ENCODE assay signal across 8 mouse cellular contexts in the genomic region with DNA sequence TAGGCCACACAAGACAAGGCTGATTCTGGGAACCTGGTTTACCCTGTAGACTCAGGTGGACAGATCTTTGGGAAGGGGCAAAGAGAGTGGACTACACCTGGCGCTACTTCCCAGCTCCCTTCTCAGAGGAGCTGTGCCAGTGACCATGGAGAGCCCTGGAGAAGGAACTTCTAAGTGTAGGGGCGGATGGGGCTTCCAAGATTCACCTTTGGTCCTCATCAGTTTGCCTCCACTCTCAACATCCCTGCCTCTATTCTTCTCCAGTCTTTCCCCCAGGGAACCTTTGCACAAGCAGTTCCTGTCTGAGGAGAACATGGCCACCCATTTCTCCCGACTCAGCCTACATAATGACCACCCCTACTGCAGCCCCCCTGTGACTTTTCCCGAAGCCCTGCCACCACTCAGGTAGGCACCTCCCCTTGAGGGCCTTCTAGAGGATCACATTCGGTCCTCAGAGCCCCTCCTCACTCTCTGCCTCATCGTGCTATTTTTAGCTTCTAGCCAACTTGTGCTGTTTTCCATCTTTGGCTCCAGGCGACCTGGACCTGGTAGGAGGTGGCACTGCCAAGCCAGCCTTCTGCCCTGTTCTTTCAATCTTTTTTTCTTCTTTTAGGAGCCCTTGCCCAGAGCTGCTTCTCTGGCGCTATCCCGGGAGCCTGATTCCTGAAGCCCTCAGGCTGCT. TPM values are rescaled to one million over a fixed set of nuclear protein-coding genes. Genes with fewer than 3 reads are reported as not detected.
A peak's percentile ranks its signal among the peaks of the same experiment; 100 is the strongest.
DNase-seq lines count a peak whose midpoint lies in the region; ATAC-seq and TF ChIP-seq lines count a peak whose summit lies in the region.

No protein-coding gene starts in this region.

- peaks cover 13% of the 10 kb centered on the region for H3K4me1 ChIP-seq in spleen, adult 2 months (ENCODE audit: control insufficient read depth, insufficient read depth, insufficient read length)
- peaks cover 27% of the 10 kb centered on the region; the same call in 1 of the 2 replicates for H3K4me1 ChIP-seq in heart, postnatal 0 days (ENCODE audit: control insufficient read depth, insufficient read depth)
- peaks cover 5 to 16% of the 10 kb centered on the region in 2 experiments for H3K4me1 ChIP-seq in liver, embryonic 14.5 days (replicated peaks; ENCODE audit: control insufficient read depth in 2 of 2, insufficient read depth in 2 of 2, low read length in 1 of 2)

- H3K9ac ChIP-seq in heart, postnatal 0 days (replicated peaks; ENCODE audit: low read depth, low read length), result peak overlapping the region; percentile 87
- peak overlapping the region; percentile 31 for H3K9ac ChIP-seq in liver, embryonic 14.5 days (replicated peaks)

- H3K9me3 ChIP-seq in heart, postnatal 0 days (replicated peaks; ENCODE audit: control insufficient read depth, low read length), result no peaks in the 10 kb centered on the region
- H3K9me3 ChIP-seq in liver, embryonic 14.5 days (ENCODE audit: control insufficient read depth, low read length), result no peaks in the 10 kb centered on the region

- no peak for DNase-seq in spleen, adult 2 months (ENCODE audit: low read depth in 1 of 2, low spot score in 2 of 2)
- no peak for DNase-seq in spleen, adult 18-20 months
- DNase-seq in cerebellum, postnatal 25 days, result peak; percentile 60 to 66
- peak; percentile 74 for DNase-seq in heart, postnatal 0 days (ENCODE audit: low spot score)
- no peak for DNase-seq in liver, embryonic 14.5 days (ENCODE audit: low read depth in 3 of 3, low spot score in 3 of 3)
- no peak for DNase-seq in urinary bladder, postnatal 25 days (ENCODE audit: low spot score)
- DNase-seq in ovary, adult 18-20 months (ENCODE audit: low spot score), result no peak
- DNase-seq in right cerebral cortex, adult 18-20 months, result no peak

- TF ChIP-seq CTCF in spleen, adult 2 months (IDR thresholded peaks at IDR 0.05; ENCODE audit: extremely low read depth, insufficient read depth, insufficient read length, insufficient replicate concordance), result no peak
- no peak for TF ChIP-seq CTCF in heart, postnatal 0 days (IDR thresholded peaks at IDR 0.05; ENCODE audit: low read depth)
- TF ChIP-seq CTCF in liver, embryonic 14.5 days (IDR thresholded peaks at IDR 0.05; ENCODE audit: low read depth), result no peak

- peak; percentile 19 for ATAC-seq in heart, postnatal 0 days (ENCODE audit: insufficient read depth, low read depth)
- no peak for ATAC-seq in liver, embryonic 14.5 days (ENCODE audit: insufficient read depth)

- H3K4me3 ChIP-seq in spleen, adult 2 months (ENCODE audit: extremely low read depth, insufficient read depth, insufficient read length), result peak overlapping the region; percentile 84; the same call in 1 of the 2 replicates
- peak overlapping the region; percentile 69 for H3K4me3 ChIP-seq in heart, postnatal 0 days (ENCODE audit: low read depth, low read length)
- peak overlapping the region; percentile 64 to 82 for H3K4me3 ChIP-seq in liver, embryonic 14.5 days (ENCODE audit: insufficient read depth in 1 of 2, low read depth in 2 of 2, low read length in 2 of 2)

- 62% methylated on average over 9 of the region's 9 CpGs for WGBS in spleen, adult 2 months
- WGBS in heart, postnatal 0 days, result 16% methylated on average over 9 of the region's 9 CpGs
- 38% methylated on average over 9 of the region's 9 CpGs for WGBS in liver, embryonic 14.5 days (ENCODE audit: insufficient replicate concordance)

- peaks cover 5% of the 10 kb centered on the region for H3K36me3 ChIP-seq in spleen, adult 2 months (ENCODE audit: control insufficient read depth, insufficient read depth, low read length)
- H3K36me3 ChIP-seq in heart, postnatal 0 days (replicated peaks; ENCODE audit: control insufficient read depth, insufficient read depth, low read length), result peaks cover 16% of the 10 kb centered on the region
- no peaks in the 10 kb centered on the region for H3K36me3 ChIP-seq in liver, embryonic 14.5 days (replicated peaks; ENCODE audit: control insufficient read depth, insufficient read depth, low read depth)

- H3K27ac ChIP-seq in spleen, adult 2 months (ENCODE audit: insufficient read depth, low read length), result peak overlapping the region; percentile 96; the same call in 1 of the 2 replicates
- peak overlapping the region; percentile 97 for H3K27ac ChIP-seq in heart, postnatal 0 days (ENCODE audit: low read depth)
- H3K27ac ChIP-seq in liver, embryonic 14.5 days, result no peak overlapping the region

- H3K4me2 ChIP-seq in heart, postnatal 0 days (ENCODE audit: low read depth, low read length), result peak overlapping the region; percentile 80
- H3K4me2 ChIP-seq in liver, embryonic 14.5 days (ENCODE audit: low read depth), result peak overlapping the region; percentile 61

- TF ChIP-seq EP300 in heart, postnatal 0 days (IDR thresholded peaks at IDR 0.05; ENCODE audit: low read depth), result 0 out of 2 replicates have a peak, but pooled peaks have one; percentile 6
- no peak for TF ChIP-seq EP300 in liver, embryonic 14.5 days (IDR thresholded peaks at IDR 0.05; ENCODE audit: low read depth)

- peaks cover 6% of the 10 kb centered on the region for H3K27me3 ChIP-seq in spleen, adult 2 months (ENCODE audit: control insufficient read depth, insufficient read depth, low read length)
- peaks cover 14% of the 10 kb centered on the region for H3K27me3 ChIP-seq in heart, postnatal 0 days (ENCODE audit: control insufficient read depth, insufficient read depth, low read length)
- H3K27me3 ChIP-seq in liver, embryonic 14.5 days (ENCODE audit: control insufficient read depth, insufficient read depth, low read length), result peaks cover 30% of the 10 kb centered on the region

- no peak for TF ChIP-seq POLR2A in spleen, adult 2 months (IDR thresholded peaks at IDR 0.05; ENCODE audit: low read depth, low read length)

RNA-seq across cellular contexts. Expression of a gene that starts 0.7 kb away (rescaled TPM):
- polyA plus RNA-seq in spleen, adult 2 months (2012; rRNA removed), result 24.8 and 31.1 TPM in 2 replicates
- total RNA-seq in heart, postnatal 0 days (2014; rRNA removed; ENCODE audit: low replicate concordance), result 22.4 and 35.2 TPM in 2 replicates
- 22.1 and 23.2 TPM in 2 replicates for polyA plus RNA-seq in heart, postnatal 0 days (2015; fragmentation: Nextera tagmentation; extraction: Ambion mirVana)
- 14.8 and 17.2 TPM in 2 replicates for polyA plus RNA-seq in liver, embryonic 14.5 days (2012; rRNA removed)
- polyA plus RNA-seq in liver, embryonic 14.5 days (2014; fragmentation: Nextera tagmentation; extraction: Ambion mirVana), result 21.4 and 21.5 TPM in 2 replicates

RNA-seq across cellular contexts. Expression of a gene that starts 1.0 kb away (rescaled TPM):
- 75.0 and 90.8 TPM in 2 replicates for polyA plus RNA-seq in spleen, adult 2 months (2012; rRNA removed)
- 214 and 322 TPM in 2 replicates for total RNA-seq in heart, postnatal 0 days (2014; rRNA removed; ENCODE audit: low replicate concordance)
- 328 and 348 TPM in 2 replicates for polyA plus RNA-seq in heart, postnatal 0 days (2015; fragmentation: Nextera tagmentation; extraction: Ambion mirVana)
- polyA plus RNA-seq in liver, embryonic 14.5 days (2012; rRNA removed), result 11.3 and 15.3 TPM in 2 replicates
- 21.0 and 24.5 TPM in 2 replicates for polyA plus RNA-seq in liver, embryonic 14.5 days (2014; fragmentation: Nextera tagmentation; extraction: Ambion mirVana)

RNA-seq across cellular contexts. Expression of a gene that starts 2.9 kb away (rescaled TPM):
- 3.8 and 4.9 TPM in 2 replicates for polyA plus RNA-seq in spleen, adult 2 months (2012; rRNA removed)
- total RNA-seq in heart, postnatal 0 days (2014; rRNA removed; ENCODE audit: low replicate concordance), result 275 and 286 TPM in 2 replicates
- 121 and 160 TPM in 2 replicates for polyA plus RNA-seq in heart, postnatal 0 days (2015; fragmentation: Nextera tagmentation; extraction: Ambion mirVana)
- polyA plus RNA-seq in liver, embryonic 14.5 days (2012; rRNA removed), result 1.4 and 1.7 TPM in 2 replicates
- polyA plus RNA-seq in liver, embryonic 14.5 days (2014; fragmentation: Nextera tagmentation; extraction: Ambion mirVana), result 3.0 and 3.9 TPM in 2 replicates

RNA-seq across cellular contexts. Expression of a gene that starts 4.6 kb away (rescaled TPM):
- 0.18 and 0.32 TPM in 2 replicates for polyA plus RNA-seq in spleen, adult 2 months (2012; rRNA removed)
- not detected in 2 replicates for total RNA-seq in heart, postnatal 0 days (2014; rRNA removed; ENCODE audit: low replicate concordance)
- not detected in 2 replicates for polyA plus RNA-seq in heart, postnatal 0 days (2015; fragmentation: Nextera tagmentation; extraction: Ambion mirVana)
- polyA plus RNA-seq in liver, embryonic 14.5 days (2012; rRNA removed), result 0.64 and 0.68 TPM in 2 replicates
- polyA plus RNA-seq in liver, embryonic 14.5 days (2014; fragmentation: Nextera tagmentation; extraction: Ambion mirVana), result 0.15 and 0.50 TPM in 2 replicates

RNA-seq across cellular contexts. Expression of a gene that starts 9.4 kb away (rescaled TPM):
- polyA plus RNA-seq in spleen, adult 2 months (2012; rRNA removed), result 0.15 and 0.19 TPM in 2 replicates
- not detected in 2 replicates for total RNA-seq in heart, postnatal 0 days (2014; rRNA removed; ENCODE audit: low replicate concordance)
- not detected in 2 replicates for polyA plus RNA-seq in heart, postnatal 0 days (2015; fragmentation: Nextera tagmentation; extraction: Ambion mirVana)
- polyA plus RNA-seq in liver, embryonic 14.5 days (2012; rRNA removed), result 0.04 TPM in 2 replicates
- polyA plus RNA-seq in liver, embryonic 14.5 days (2014; fragmentation: Nextera tagmentation; extraction: Ambion mirVana), result 0.21 TPM in 1 of 2 replicates, not detected in the other

Comparison
In these comparisons a context has a peak if more than half of its experiments do, and no peak if none do; other contexts are left out.
1. DNase-seq: peak in cerebellum, postnatal 25 days (2 of 2) and heart, postnatal 0 days (single experiment); none in spleen, adult 2 months (0 of 2), spleen, adult 18-20 months (0 of 2), liver, embryonic 14.5 days (0 of 3), urinary bladder, postnatal 25 days (single experiment), ovary, adult 18-20 months (single experiment) and right cerebral cortex, adult 18-20 months (single experiment).
2. RNA of a gene that starts 2.9 kb away (polyA plus RNA-seq): 121 to 160 TPM in heart, postnatal 0 days; 1.4 to 3.9 TPM in liver, embryonic 14.5 days and 3.8 to 4.9 TPM in spleen, adult 2 months; every median in the first group is over 10 times any median in the second.
3. Peak in every context shown above with its lines, with median percentiles within 50 percentile points of each other: H3K4me3 ChIP-seq.